Mouse (Mus musculus) heart, adult 2 months (tissue): ENCODE data around the gene Gm17651.

Experiments
- CTCF ChIP-seq: fragments of 200-600 bp; IDR thresholded peaks from 2 replicates; pipeline ENCODE4 v1.8.1; 2022; ENCODE audit warnings: antibody characterized with exemption, mild to moderate bottlenecking, moderate library complexity
- EP300 ChIP-seq: fragments of 200-500 bp; IDR thresholded peaks from 2 replicates; pipeline ENCODE4 v1.6.1; 2011; ENCODE audit warnings: low read depth, low read length, control low read depth; ENCODE audit not compliant: insufficient read depth

GRCm38 (mm10) chr3:97680631-97681320, 6.3 kb upstream of the Gm17651 start:
- TF ChIP-seq EP300 (0 out of 2 replicates have a peak, but pooled peaks have one; percentile 25), CTCF (peak; percentile 94)
